Mouse (Mus musculus) regulatory T cell (primary cell): ENCODE results near the gene Cyp4a31.
"Not testable (repeated sequence)": the region's sequence is repeated elsewhere in the genome, so short reads cannot be mapped to it uniquely, and the experiment has no call there.

Experiments
- in situ Hi-C: fragments of 300-600 bp; cut with MboI, MseI; formaldehyde crosslinking; loops from one replicate; pipeline ENCODE4 v1.15.1; 2025; ENCODE audit warnings: high pct_unique_total_duplicates

Cyp4a31 gene

DNA sequence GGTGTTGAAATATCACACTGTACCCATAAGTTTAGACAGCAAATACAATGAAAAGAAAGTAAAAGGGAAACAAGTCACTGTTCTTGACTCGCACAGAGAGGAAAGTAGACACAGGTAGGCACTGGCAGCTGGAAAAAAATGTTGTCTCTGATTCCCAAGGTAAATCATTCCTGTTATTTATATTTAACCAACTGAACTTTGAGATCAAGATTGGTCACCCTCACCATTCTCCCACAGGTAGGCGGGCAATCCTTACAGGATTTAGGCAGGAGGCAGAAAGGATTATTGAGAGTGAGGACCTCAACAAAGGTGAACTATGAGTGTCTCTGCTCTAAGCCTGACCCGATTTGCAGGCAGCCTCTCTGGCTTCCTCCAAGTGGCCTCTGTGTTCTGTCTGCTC is at the start of gene Cyp4a31:
Gene Cyp4a31 (plus strand): TSS at position 249 of the 400 bp plus-strand sequence.
- in situ Hi-C loops = no loop called here

DNA sequence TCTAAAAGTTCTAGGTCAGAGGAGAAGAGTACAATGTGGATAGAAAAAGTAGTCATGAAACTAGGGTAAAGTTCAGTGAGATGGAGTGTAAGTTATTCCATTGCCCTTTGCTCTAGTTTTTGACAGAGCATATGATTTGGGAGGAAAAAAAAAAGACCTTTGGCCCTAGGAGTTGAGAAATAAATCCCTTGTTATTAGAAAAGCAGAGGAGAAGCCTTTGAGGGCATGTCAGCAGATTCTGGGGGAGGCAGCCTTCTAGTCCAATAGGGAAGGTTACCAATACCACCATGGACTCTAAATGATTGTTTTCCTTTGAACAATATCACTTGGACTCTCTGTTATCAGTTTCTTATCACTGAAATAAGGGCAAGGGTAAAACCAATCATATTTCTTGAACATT is 49.5 kb upstream of the Cyp4a31 start:
- in situ Hi-C loops = not testable (repeated sequence)

DNA sequence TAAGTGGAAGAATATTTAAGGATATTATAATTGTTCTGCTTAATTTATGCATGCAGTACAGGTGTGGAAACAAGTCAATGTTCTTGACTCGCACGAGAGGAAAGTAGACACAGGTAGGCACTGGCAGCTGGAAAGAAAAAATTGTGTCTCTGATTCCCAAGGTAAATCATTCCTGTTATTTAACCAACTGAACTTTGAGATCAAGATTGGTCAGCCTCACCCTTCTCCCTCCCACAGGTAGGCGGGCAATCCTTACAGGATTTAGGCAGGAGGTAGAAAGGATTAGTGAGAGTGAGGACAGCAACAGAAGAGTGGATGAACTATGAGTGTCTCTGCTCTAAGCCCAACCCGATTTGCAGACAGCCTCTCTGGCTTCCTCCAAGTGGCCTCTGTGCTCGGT is 45.4 kb upstream of the Cyp4a31 start, which contains the start of gene Cyp4a10:
Gene Cyp4a10 (plus strand): TSS at position 265 of the 400 bp plus-strand sequence.
- in situ Hi-C loops = loop anchor here (5.0 kb wide), 1 partner anchor 84 kb away; the partner anchor contains the start of gene Cyp4a32

DNA sequence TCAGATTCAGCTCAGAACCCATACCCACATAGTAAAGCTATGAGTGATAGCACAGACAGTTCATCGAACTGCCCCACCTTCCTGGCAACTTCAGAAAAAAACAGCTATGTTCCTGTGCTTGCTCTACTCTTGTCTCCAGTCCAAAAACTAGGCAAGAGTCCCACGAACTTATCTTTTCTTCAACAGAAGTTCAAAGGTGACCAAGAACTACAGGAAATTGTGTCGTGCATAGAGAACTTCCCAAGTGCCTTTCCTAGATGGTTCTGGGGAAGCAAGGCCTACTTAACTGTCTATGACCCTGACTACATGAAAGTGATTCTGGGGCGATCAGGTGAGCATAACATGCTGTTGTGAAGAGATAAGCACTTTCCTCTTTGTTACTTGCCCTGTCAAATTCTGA is 44.0 kb upstream of the Cyp4a31 start:
- in situ Hi-C loops = loop anchor here (5.0 kb wide), 1 partner anchor 83 kb away; the partner anchor contains the start of gene Cyp4a32

DNA sequence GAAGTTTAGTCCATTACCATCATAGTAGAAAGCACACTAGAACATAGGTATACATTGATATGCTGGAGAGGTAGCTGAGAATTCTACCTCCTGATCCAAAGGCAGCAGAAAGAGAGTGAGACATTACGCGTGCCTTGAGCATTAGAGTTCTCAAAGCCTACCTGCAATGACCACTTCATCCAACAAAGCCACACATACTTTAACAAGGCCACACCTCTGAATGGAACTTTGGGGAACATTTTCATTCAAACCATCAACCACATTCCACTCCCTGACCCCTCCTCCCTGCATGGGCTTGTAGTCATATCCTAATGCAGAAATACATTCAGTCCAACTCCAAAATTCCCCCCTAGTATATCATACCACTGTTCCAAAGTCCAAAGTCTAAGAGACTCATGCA is 41.7 kb upstream of the Cyp4a31 start:
- in situ Hi-C loops = no loop called here

DNA sequence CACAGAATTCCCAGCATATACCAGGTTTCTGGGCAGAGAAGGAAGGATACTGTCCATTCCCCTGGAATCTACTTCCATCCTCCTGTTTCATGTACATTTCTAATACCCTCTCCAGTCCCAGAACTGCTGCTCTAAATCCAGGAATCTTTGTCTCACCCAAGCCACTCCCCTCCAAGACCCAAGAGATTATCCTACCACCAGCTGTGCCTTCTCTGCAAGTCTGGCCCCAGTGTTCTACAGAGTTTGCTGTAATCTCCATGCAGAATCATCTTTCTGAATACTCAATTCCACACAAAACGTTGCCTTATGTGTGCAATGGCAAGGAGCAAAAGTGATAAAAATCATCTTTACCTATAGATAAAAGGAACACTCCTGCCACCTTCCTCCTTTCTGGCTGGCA is 18.3 kb upstream of the Cyp4a31 start:
- in situ Hi-C loops = no loop called here

DNA sequence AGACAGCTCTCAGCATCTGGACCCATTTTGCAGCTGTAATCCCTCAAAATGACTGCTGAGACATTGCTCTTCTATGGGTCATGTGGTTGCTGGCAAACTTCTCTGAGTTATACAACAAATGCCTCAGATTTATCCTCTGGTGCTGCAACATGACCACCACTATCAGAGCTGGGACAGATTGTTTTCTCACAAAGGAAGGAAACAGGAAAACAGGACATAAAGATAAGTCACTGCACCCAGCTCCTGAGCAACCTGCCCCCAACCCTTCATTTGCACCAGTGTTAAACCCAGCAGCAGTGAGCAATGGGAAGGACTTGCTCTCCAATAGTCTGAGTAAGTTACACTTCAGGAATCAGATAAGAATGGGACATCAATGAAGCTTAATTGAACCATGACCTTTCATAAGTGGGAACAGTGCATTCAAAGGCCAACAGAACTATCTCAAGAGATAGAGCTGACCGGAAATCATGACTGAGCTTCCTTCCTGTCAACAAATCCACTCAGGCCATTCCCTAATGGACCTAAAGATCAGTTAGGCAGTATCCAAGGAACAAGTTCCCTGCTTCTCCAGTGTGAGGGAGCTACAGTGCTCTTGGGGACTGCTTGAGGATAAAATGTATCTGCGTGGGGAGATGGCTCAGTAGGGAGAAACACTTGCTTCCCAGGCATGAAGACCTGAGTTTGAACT is 17.2 kb upstream of the Cyp4a31 start:
- in situ Hi-C loops = no loop called here

DNA sequence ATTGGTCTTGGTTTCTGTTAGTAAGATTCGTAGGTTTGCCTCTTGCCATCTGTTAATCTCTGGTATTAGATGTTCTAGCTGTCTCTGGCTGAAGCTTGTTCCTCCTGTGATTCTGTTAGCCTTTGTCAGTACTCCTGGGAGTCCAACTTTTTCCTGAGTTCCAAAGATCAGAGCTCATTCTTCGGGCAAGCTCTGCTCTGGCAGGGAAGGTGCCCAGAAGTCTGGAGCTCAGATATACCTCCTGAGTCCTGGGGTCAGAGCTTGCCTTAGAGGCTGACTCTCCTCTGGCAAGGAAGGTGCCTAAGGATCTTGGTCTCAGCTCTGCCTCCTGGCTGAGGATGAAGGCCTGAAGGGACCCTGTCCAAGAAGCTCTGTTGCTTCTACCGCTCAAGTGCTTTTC is 10.7 kb upstream of the Cyp4a31 start:
- in situ Hi-C loops = no loop called here

DNA sequence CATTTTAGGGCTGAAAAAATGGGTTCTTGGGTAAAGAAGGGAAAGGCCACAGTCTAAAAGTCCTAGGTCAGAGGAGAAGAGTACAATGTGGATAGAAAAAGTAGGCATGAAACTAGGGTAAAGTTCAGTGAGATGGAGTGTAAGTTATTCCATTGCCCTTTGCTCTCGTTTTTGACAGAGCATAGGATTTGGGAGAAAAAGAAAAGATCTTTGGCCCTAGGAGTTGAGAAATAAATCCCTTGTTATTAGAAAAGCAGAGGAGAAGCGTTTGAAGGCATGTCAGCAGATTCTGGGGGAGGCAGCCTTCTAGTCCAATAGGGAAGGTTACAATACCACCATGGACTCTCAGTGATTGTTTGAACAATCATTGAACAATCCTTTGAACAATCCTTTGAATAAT is 7.9 kb upstream of the Cyp4a31 start:
- in situ Hi-C loops = no loop called here

DNA sequence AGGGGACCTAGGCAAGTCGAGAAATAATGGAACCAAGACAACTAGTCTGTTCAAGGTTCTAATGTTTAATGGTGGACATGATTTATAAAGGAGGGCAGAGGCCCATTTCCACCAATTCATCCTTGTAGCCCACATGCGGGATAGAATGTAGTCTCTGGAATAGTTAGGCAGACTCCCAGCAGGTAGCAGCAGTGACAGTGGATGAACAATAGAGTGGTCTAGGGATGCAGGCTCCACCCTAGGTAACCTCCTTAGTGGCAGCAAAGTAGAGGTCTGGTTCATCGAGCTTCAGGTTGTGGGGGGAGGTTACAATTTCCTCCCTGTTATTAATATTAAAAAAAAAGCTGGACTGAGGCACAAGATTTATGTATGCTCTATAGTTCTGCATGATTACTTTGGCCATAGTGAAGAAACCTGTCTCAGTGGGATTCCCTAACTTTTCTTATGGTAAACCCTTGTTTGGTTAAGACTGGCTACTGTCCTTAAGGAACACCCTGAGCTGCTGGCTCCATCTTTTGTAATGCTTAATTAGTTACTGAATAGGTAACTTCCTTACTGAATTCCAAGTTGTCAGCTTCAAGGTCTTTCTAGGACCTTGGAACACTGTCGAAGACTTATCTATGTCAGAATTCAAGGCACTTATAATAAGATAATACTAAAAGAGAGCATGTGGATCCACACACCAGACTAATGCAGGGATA is 5.4 kb upstream of the Cyp4a31 start:
- in situ Hi-C loops = no loop called here

DNA sequence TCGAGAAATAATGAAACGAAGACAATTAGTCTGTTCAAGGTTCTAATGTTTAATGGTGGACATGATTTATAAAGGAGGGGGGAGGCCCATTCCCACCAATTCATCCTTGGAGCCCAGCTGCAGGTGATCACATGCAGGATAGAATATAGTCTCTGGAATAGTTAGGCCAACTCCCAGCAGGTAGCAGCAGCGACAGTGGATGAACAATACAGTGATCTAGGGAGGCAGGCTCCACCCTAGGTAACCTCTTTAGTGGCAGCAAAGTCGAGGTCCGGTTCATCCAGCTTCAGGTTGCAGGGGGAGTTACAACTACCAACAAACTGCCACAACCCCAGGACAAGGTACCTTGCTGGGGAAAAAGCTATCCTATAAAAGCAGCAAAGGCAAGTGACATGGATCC is 2.2 kb upstream of the Cyp4a31 start:
- in situ Hi-C loops = not testable (repeated sequence)

DNA sequence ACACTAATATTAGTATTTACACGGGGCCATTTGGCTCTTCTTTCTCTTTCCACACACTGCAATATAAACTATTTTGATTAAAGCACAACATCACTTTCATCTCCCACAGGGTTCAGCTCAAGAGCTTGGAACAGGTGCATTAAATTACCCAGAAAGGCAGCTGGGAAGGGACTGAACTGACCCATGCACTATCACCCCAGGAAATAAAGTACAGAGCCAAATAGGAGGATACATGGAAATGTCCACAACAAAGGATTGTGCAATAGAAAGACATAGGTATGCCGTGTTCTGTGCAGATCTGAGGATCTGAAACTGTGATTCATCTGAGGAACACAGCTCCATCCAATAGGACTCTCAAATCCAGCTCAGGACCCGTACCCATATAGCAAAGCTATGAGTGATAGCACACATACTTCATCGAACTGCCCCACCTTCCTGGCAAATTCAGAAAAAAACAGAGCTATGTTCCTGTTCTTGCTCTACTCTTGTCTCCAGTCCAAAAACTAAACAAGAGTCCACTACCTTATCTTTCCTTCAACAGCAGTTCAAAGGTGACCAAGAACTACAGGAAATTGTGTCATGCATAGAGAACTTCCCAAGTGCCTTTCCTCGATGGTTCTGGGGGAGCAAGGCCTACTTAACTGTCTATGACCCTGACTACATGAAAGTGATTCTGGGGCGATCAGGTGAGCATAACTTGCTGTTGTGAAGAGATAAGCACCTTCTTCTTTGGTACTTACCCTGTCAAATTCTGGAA is 1.2 kb downstream of the Cyp4a31 start:
- in situ Hi-C loops = not testable (repeated sequence)

DNA sequence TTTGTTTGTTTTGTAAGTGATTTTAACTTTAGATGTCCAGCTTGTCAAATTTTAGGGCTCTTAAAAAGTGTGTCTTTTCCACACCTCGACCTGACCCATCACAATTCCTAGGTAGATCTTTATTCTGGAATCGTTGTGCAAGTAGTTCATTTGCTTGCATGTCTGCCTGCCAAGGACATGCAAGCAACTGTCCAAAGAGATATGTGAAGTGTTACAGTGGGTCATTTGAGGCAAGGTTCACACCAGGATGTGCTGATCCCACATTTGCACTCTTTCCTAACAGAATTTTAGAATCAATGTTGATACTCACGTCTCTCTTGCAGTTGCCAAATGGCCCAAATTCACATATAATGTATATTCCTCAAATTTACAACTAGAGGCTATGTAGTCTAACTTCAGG is 11.8 kb downstream of the Cyp4a31 start:
- in situ Hi-C loops = no loop called here

DNA sequence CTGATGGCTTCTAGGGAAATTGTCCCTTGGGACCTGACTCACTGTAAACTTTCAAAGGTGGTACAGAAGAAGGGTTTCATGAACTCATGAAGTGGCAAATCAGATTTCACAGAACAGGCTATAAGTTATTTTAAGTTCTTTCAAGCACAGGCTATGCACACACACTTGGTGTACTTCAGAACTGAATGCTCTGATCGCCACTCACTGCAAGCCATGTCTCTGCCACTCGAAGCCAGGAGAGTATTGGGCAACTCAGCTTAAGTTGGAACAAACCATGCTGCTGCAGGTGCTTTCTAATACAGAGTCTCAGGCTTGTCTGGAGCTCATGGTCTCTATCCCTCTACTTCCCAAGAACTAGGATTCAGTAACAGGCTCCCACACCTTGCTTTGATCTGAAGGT is 12.3 kb downstream of the Cyp4a31 start:
- in situ Hi-C loops = no loop called here

DNA sequence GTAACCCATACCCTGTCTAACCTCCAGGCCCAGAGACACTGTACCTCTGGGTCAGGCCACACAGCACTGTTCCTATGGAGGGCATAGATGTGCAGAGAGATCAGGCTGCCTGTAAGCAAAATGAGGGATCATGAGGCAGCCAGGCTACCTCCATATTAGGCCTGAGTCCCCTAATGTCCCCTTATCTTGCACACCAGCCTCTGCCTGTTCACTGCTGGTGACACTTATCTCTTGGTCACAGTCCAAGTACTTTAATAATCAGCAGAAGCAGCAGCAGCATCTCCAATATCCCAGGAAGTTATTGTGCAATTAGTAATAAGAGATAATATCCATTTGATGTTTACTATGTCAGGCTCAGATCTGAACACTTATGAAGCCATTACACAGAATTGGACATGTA is 19.6 kb downstream of the Cyp4a31 start:
- in situ Hi-C loops = no loop called here

DNA sequence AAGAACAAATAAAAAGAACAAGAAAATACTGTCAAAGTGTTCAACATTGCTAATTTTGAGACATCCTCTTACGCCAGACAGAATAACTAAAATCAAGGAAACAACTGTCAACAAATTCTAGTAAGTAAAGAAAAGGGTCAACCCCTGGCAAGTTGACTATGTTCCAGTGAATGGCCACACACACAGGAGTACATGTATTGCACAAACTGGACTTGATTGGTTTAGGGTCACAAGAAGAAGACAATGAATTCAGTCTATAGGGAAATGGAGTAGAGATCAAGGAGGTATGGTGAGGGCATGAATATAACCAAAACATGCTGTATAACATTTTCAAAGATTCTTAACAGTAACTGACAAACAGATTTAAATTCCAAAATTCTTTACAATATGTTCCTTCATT is 32.9 kb downstream of the Cyp4a31 start:
- in situ Hi-C loops = no loop called here

DNA sequence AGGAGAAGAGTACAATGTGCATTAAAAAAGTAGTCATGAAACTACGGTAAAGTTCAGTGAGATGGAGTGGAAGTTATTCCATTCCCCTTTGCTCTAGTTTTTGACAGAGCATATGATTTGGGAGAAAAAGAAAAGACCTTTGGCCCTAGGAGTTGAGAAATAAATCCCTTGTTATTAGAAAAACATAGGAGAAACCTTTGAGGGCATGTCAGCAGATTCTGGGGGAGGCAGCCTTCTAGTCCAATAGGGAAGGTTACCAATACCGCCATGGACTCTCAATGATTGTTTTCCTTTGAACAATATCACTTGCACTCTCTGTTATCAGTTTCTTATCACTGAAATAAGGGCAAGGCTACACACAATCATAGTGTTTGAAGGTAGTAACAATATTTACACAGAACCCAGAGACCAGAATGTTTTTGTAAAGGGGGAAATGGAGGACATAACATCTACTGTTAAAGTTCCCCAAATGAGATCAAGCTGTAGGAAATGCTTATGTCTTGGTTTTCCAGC is 33.4 kb downstream of the Cyp4a31 start:
- in situ Hi-C loops = no loop called here

DNA sequence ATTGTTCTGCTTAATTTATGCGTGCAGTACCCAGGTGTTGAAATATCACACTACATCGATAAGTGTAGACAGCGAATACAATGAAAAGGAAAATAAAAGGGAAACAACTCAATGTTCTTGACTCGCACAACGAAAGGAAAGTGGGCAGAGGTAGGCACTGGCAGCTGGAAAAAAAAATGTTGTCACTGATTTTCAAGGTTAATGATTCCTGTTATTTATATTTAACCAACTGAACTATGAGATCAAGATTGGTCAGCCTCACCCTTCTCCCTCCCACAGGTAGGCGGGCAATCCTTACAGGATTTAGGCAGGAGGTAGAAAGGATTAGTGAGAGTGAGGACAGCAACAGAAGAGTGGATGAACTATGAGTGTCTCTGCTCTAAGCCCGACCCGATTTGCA is 37.2 kb downstream of the Cyp4a31 start, which contains the start of gene Cyp4a32:
Gene Cyp4a32 (plus strand): TSS at position 359 of the 400 bp plus-strand sequence.
- in situ Hi-C loops = loop anchor here (5.0 kb wide), 1 partner anchor 83 kb away; the partner anchor contains the start of gene Cyp4a10

DNA sequence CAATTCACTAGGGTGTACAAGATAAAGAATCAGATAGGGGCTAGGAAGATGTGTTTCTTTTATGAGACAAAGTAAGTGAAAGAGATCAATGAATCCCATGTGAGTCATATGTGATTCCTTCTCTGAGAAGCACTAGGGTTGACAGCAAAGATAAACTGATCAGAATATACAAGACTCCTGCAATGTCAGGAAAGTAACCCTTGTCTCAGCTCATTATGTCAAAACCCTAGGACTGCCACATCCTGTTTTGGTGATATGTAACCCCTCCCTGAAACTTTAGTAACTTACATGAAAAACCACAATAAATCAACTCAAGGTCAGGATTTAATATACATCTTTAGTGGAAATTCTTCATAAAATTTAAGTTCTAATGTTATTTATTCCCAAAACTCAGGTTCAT is 50.6 kb downstream of the Cyp4a31 start:
- in situ Hi-C loops = no loop called here

DNA sequence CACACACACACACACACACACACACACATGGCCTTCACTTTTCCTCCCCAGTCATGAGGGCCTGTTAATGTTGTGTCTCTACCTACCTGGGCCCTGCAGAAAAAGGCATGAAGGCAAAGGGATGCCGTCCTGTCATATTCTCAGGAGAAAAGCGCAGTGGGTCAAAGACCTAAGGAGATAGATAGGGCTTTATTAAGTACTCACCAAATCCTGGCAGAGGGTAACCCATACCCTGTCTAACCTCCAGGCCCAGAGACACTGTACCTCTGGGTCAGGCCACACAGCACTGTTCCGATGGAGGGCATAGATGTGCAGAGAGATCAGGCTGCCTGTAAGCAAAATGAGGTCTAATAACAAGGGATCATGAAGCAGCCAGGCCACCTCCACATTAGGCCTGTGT is 62.1 kb downstream of the Cyp4a31 start:
- in situ Hi-C loops = not testable (repeated sequence)
